Mouse (Mus musculus): ENCODE data around the gene St8sia1. TPM values are rescaled to one million over a fixed set of nuclear protein-coding genes. Genes with fewer than 3 reads are reported as not detected.

The St8sia1 gene
- polyA plus RNA-seq, 1 experiment from 2014 or later, result 8.1 TPM

DNA sequence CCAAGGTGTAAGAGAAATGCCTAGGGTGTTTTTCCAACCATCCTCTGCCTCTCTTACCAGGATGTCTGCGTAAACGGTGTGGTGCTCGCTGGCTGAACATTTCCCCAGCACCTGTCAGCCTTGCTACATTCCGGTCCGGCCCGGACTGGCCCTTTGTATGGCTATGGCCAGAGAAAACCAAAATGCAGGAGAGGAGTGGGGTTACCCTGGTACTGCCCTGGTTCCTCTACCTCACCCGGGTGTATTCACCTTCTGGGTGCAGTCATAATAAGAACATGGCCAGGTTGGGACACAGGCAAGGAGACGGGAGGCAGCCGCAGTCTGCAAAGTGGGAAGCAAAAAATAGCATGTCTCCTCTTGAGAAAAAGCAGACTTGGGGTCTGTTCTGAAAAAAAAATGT, 169.2 kb downstream of the St8sia1 start:
- DNase-seq (ENCODE audit: low spot score), result no peak

DNA sequence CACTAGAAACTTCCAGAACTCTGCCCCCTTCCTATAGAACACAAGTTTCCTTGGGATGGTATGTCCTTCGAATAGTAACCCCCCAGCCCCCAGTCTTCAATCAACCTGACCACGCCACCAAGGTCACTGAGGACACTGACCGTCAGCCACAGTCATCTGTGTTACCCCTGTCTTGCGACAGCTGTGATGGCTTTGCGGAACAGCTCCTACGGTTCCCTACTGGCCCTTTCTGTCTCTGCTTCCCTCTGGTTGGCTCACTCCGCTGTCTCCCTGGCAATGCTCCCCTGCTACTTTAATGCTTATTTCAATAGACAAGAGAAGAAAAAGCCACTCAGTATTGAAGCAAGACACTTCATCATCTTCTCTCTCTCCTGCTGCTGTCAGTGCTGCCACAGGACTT, 170.8 kb downstream of the St8sia1 start:
- DNase-seq (ENCODE audit: low spot score), result no peak

DNA sequence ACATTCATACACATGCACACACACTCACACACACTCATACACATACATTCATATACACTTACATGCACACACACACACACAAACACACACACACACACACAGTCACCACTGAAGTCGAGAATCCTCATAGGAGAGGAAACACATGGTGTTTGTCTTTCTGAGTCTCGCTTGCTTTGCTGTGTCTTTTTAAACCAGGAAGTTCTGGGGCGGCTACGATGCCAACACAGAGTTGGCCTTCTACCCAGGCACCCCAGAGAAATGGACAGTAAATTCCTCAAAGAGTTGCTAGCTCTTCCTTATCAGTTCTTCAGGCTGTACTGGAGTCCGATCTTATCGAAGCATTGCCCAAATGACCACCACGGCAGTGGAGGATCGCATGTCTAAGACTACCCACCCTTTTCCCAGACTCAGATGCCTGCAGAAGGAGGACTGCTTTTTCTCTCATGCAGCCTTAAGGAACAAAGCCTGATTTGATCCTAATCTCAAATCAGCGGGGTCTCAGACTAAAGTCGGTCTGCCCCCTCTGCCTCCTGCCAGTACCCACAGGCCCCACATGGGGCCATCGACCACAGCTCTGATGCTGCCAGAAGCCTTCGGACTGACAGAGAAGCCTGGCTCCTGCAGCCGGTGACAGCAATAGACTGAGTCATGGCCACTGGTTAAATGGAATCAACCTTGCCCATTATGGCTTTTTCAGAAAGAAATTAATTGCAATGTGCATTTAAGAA, 171.8 kb downstream of the St8sia1 start:
- DNase-seq (ENCODE audit: low spot score), result peak; percentile 36

DNA sequence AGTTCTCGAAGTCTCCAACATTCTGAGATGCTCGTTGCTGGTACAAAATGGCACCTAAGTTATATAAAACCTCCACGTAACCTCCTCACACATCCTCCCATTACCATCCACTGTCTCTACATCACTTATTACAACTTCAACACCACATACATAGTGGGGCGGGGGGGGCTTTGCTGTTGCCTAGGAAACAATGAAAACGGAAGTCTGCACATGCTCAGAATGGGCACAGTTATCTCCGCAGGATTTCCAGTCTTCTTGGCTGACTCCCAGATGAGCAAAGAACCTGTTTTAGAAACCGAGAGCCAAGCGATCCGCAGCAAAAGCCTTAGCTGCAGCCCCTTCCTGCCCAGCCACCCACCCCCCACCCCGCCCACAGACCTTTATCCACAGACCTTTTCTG, 174.5 kb downstream of the St8sia1 start:
- no peak for DNase-seq (ENCODE audit: low spot score)

DNA sequence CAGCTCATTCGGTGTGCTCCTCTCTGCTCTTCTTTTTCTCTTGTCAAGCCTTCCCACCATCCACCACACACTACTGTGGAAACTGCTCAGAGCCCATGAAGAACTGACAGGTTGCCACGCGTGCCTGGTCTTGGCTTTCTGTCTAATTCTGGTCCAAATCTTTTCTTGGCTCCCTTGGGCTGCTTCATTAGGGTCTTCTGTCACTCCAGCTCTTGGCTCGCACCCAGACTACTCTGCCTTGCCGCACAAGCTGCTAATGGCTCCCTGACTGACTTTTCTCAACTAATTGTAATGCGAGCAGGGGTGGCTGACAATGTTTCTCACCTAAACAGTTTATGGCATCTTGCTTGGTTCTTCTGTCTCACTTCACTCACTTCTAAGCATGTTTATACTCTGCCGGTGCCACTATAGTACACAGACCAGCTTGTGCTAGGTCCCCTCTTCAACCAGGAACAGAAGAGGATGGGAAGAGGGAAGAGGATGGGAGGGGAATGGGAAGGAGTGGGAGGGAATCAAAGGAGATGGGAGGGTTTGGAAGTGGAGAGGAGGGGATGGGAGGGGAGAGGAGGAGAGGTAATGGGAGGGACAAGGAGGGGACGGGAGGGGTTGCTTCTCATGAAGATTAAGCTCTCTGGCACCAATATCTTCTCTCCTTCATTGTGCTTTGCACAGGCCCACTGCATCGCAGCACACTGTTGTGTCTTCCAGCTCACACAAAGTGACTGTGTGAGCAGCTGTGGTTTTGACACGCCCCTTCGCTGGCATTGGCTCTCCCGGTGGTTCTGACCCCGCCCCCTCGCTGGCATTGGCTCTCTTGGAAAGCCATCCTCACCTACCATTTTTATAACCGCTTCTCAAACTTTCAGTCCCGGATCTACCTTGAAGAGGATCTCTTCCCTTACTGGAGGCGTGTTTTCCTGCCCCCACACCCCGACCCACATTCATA, 175.9 kb downstream of the St8sia1 start:
- no peak for DNase-seq (ENCODE audit: low spot score)

DNA sequence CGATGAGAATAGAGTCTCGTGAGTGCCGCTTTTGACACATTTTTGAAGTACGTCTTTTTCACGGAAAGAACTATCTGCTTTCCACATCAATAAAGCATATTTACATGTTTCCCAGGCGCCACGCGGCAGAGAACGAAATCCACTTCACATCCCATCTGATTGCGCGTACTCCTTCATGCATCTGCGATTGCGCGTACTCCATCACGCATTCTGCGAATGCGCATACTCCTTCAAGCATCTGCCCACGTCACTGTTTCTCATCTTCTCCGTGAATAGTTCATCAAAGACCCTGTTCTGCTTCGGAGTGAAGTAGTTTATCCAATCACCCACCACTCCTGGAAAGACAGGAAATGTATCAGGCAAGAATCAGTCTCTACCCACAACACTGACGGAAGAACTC, 178.1 kb downstream of the St8sia1 start:
- DNase-seq (ENCODE audit: low spot score), result no peak

DNA sequence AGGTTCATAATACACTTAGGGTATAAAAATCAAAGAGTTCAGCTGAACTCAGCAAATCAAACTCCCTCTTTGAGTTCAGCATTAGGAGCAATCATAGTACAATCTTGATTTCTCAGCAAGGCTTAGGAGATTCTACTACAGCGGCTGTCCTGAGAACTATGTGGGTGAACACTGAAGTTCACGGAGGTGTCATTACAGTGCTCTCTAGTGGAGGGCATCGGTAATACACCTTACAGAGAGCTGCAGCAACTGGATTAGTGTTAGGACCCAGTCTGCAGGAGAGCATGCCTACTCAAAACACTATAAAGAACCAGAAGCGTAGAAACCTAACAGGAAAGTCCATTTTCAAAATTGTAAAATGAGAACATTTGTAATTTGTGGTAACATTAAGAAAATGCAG, 178.9 kb downstream of the St8sia1 start:
- DNase-seq (ENCODE audit: low spot score), result peak; percentile 80

DNA sequence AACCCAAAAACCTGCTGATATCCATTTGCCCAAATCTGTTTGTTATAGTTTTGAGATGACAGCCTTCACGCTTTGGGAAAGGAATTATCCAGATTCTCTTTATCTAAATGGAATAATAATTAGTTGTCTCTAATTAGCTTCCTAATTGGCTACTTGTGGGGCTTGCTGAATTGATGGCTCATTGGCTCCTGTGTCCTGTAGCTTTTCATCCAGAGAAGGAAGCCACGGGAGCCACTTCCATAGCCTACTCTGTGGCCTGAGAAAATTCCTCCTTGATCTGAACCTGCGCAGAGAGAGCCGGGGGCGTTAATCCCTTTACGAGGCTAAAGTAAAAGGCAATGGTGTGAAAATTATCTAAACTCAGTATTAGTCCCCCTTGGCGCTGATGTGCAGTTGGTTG, 183.0 kb downstream of the St8sia1 start:
- no peak for DNase-seq (ENCODE audit: low spot score)

DNA sequence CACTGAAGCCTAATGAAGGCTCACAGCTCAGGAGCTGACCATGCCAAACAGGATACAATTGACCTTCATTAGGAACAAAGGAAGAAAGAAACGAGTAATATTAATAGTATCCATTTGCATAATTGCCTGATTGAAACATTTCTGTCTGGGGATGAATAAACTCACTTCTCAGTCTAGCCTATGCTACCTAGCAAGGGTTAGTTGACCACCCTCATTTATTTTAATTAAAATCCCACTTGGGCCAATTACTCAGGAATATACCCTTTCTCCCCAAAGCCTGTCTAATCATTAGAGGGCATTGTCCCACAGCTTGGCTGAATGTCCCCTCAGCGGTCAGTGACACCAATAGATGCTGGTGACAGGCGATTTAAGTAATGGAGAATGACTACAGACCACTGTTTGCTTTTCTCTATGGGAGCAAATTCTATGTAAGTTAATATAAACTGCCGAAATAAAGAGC, 183.6 kb downstream of the St8sia1 start:
- no peak for DNase-seq (ENCODE audit: low spot score)

DNA sequence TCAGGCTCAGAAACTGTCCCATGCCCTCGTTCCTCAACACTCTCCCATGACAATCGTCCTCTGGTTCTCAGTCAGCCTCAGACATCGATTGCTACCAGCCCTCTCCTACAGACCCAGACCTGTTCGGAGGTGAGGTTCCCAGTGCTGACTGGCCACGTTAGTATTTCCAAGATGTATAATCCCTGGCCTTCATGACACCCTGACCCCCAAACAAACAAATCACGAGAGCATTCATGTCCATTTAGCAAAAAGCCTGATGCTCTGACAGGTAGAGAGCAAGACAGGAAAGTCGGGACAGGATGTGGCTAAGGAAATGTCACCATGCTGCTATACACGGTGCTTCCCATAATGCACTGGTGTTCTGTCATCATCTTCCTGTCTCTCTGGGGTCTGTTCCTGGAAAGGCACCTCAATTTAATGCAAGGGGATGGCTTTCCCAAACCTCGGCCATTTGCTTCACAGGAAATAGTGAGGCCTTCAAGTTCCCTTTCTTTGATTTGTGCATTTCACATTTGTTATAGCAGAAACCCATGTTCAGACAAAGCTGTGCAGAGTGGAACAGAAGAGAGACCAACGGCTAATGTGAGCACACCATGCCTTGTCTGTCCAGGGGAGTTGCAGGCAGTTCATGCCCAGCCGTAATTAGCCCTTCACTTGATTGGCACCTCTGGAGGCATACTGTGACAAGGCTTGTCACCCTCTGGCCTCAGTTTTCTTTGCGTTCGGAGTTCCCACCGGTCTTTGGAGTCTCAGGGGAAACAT, 184.3 kb downstream of the St8sia1 start:
- DNase-seq (ENCODE audit: low spot score), result peak; percentile 75

DNA sequence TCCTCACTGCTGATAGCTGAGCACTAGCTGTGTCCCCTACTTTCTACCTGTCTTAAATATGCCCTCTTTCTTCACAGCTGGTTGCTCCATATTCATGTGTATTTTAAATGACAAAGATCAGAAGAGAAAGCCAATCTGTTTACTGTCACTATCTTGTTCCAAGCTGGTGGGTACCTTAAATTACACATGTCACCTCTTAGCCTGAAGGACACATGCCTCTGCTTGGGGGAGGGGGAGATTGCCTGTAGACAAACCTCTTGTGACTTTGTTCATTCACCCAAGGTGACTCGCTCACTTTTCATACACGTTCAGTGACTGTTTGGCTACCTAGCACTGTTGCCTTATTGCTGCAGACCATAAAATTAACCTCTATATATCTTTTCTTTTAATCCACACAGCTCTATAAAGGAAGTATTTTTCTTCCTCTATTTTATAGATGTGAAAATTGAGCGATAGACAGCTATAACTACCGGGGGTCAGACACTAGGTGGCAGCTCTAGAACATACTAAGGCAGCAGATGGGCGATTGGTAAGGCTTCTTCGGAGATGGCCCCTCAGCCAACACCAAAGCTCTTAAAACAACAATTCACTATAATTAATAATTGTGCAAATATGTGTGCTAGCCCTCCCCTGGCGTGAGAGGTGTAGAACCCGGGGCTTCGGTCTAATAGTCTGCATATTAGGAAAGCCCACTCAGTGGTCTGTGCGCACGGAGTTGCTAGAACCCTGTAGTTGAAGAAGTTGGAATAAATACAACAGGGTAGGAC, 185.0 kb downstream of the St8sia1 start:
- peak; percentile 68 for DNase-seq (ENCODE audit: low spot score)

DNA sequence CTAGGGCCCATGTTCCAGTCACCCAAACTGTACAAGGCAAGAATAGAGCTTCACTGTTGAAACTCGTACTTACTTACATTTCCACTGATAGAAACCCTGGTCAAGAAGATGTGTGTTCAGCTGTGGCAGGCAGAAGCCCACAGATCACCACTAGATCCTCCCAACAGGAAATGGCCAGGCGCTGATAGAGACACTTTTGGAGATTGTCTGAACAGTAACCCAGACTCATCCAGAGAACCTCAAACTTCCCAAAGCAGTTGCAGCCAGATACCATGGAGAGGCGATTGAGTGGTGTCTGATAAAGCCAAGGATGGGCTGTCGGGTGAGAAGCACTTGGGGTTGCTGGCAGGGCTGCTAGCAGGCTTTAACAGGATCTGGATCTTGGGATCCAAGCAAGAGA, 187.3 kb downstream of the St8sia1 start:
- DNase-seq (ENCODE audit: low spot score), result no peak

DNA sequence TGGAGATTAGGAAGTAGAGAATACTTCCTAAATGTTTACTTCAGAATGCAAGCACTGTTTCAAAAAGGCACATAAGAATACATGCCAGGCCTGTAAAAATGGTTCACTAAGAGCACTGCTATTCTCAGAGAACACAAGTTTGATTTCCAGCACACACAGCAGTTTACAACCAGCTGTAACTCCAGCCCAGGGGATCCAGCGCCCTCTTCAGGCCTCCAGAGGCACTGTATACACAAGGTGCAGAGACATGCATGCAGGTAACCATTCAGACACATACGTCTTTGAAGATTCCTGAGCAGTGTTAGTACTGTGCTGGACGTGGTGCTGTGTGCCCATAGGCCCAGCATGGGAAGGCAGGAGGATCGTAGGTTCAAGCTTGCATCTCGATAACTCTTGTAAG, 190.7 kb downstream of the St8sia1 start:
- DNase-seq (ENCODE audit: low spot score), result no peak

DNA sequence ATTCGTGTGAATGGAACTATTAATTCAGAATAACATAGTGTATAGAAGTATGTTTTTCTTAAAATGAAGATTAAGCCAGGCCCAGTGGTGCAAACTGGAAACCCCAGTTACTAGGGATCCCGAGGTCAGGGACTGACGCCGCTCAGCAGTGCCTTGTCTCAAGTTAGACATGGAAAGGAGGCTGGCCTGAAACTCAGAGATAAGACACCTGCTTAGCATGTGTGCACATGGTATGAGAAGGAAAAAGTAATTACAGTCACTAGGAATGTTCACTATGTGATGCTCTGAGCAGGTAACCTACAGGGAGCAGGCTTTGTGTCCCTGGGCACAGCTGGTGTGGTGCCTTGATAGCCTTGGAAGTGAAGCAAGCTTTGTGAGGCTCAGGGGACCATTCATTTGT, 192.6 kb downstream of the St8sia1 start:
- DNase-seq (ENCODE audit: low spot score), result no peak

Other genes starting within 250 kb of the St8sia1 start
- gene Cmas, start 207.8 kb downstream of the St8sia1 start, polyA plus RNA-seq (2015; fragmentation: Nextera tagmentation; extraction: Ambion mirVana), result 84.6 and 94.4 TPM in 2 replicates
- gene Sult6b2, start 159.9 kb downstream of the St8sia1 start, polyA plus RNA-seq (2015; fragmentation: Nextera tagmentation; extraction: Ambion mirVana), result 0.14 TPM in 1 of 2 replicates, not detected in the other
- gene C2cd5, start 135.7 kb upstream of the St8sia1 start, polyA plus RNA-seq (2015; fragmentation: Nextera tagmentation; extraction: Ambion mirVana), result 22.7 and 29.0 TPM in 2 replicates
- 33.2 and 37.9 TPM in 2 replicates for gene Etnk1, start 202.8 kb upstream of the St8sia1 start, polyA plus RNA-seq (2015; fragmentation: Nextera tagmentation; extraction: Ambion mirVana)

All from thymus, postnatal 0 days (tissue).